Mouse (Mus musculus): ENCODE results near the gene Gm10715.
"Not testable (repeated sequence)": the region's sequence is repeated elsewhere in the genome, so short reads cannot be mapped to it uniquely, and the experiment has no call there.

- not testable (repeated sequence) for TF ChIP-seq POLR2A (IDR thresholded peaks at IDR 0.05; ENCODE audit: extremely low read depth, insufficient read depth, low read length); CTCF (IDR thresholded peaks at IDR 0.05; ENCODE audit: low read depth, low read length)
These were observed 2.4 kb upstream of the Gm10715 start, which contains the start of gene Gm17535 for GRCm38 (mm10) chr9:3034299-3034698.

All from liver, adult 2 months (tissue).